Mouse (Mus musculus): ENCODE results near the gene Mylk.

Gene Mylk

DNA sequence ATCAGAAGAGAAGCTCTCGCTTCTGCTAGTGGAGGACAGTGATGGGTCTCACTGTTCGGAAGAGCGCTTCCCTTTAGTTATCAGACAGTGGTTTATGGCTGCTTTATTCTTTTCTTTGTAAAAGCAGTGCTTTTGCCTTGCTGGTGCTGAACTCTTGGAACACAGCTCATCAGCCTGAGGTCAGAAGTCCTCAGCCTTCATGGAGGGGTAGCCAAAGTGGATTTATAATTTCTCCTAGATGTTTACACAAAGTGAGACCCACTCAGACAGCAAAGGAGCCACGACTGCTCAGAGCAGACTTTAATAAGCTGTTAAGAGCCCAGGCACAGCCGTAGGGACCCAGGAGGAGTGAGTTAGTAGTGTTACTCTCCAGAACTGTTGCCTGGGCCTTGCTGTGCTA, 194.9 kb downstream of the Mylk start:
- DNase-seq (ENCODE audit: low spot score in 2 of 2): no peak

DNA sequence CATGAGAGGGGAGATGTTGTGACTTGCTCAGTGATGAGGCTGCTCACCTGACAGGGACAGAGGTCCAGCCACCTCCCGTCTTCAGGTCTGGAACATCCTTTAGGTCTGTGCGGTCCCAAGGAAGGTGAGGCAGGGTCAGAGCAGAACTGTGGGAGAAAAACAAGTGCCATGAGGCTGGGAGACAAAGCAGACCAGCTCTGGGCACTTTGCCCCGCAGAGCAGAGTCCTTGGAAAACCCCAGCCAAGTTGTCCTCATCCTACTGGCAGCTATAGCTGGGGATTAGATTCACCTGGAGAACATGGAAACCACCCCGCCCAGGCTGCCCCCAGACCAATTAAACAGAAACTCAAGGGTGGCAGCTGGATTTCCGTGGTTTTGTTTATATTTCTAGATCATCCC, 195.4 kb downstream of the Mylk start:
- no peak for DNase-seq (ENCODE audit: low spot score in 2 of 2)

DNA sequence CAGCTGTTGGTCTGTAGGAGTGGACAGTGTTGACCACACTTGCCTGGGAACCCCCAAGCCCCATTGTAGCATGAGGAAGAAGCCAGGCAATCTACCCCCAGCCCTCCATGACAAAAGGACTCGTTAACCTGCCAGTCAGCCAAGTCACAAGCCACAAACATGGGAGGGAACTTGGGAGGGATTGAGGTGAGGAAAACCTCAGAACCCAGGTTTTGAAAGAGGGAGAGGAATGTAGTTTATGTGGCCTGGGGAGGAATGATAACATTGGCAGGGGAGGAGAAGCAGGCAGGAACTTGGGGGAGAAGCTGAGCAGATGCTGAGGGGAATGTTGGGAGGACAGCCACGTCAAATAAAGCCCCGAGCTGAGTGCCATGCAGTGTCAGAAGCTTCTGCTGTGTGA, 196.9 kb downstream of the Mylk start:
- no peak for DNase-seq (ENCODE audit: low spot score in 2 of 2)

DNA sequence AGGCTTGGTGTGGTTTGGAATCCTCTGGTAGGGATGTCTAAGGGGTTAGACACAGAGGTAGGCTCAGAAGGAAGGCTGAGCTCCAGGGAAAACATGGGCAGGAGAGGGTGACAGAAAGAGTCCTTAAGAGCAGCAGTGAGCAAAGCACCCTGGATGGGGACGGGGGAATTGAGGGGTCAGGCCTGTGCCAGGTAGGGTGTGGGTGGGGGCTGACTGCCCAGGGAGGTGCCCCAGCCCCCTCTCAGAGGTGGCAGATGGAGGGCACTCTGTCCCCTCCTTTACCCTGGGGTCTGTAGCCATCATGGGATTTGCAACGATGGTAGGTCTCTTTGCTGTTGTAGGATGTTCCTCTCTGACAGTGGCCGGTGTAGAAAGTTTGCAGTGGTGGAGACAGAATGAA, 201.3 kb downstream of the Mylk start:
- no peak for DNase-seq (ENCODE audit: low spot score in 2 of 2)

DNA sequence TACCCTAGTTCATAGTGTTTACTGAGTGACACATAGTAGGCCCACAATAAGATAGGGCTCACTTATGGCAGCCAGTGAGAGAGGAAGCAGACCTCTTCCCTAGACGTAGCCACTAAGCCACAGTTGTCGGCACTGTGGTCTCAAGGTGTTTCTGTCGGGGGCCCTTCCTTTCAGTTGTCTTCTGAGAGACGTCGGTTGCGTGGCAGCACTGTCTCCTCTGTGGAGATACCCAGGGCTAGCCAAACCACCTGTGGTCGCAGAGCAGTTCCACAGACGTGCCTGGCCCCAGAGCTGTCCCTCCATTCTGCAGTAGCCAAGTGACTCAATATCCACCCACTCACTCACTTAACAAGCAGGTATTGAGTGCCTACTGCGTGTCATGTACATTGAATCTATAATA, 205.9 kb downstream of the Mylk start:
- DNase-seq (ENCODE audit: low spot score in 2 of 2): no peak

DNA sequence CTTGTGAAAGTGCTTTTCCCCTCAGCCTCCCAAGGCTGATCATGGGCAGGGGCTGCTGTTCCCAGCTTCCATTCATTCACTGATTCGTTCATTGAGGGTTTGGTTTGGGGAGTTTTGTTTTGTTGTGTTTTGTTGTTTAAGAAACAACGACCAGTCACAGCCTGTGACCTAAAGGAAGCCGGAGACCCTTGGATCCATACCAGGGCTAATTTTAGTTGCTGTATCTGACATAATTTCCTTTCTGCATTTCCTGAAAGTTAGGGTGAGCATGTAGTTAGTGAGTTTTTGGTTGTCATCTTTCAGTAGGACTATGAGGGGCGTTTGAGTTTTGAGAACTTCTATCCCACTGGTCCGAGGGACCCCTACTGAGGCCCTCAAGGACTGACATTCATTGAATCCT, 207.2 kb downstream of the Mylk start:
- no peak for DNase-seq (ENCODE audit: low spot score in 2 of 2)

DNA sequence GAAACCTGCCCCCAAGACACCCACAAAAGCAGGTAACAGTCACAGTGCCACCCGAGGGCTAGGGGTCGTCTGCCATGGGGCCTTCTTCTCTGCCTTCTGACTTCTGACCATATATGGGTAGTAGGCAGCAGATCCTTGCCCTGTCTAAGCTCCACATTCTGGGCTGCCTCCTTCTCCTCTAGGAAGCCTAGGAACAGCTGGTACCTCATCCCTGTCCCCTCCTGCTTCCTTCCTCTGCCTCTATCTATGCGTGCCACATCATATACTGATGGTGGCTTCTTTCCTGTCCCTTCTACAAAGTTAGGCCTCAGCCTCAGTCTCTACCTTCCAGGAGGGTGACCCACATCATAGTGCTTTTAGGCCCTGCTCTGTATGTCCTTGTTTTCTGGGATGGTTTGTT, 207.8 kb downstream of the Mylk start:
- DNase-seq (ENCODE audit: low spot score in 2 of 2): no peak

DNA sequence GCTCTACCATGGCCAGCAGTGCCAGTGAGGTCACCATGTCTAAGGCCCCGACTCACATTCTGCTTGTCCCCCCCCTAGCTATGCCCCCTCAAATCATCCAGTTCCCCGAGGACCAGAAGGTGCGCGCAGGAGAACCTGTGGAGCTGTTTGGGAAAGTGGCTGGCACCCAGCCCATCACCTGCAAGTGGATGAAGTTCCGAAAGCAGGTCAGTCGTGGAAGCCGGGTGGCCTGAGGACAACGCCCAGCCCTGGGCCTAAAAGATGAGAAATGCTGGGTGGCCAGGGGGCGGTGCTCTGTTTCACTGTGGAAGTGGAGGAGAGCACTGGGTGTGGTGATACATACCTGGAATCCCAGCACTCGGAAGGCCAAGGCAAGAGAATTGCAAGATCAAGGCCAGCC, 208.5 kb downstream of the Mylk start:
- DNase-seq (ENCODE audit: low spot score in 2 of 2): no peak

DNA sequence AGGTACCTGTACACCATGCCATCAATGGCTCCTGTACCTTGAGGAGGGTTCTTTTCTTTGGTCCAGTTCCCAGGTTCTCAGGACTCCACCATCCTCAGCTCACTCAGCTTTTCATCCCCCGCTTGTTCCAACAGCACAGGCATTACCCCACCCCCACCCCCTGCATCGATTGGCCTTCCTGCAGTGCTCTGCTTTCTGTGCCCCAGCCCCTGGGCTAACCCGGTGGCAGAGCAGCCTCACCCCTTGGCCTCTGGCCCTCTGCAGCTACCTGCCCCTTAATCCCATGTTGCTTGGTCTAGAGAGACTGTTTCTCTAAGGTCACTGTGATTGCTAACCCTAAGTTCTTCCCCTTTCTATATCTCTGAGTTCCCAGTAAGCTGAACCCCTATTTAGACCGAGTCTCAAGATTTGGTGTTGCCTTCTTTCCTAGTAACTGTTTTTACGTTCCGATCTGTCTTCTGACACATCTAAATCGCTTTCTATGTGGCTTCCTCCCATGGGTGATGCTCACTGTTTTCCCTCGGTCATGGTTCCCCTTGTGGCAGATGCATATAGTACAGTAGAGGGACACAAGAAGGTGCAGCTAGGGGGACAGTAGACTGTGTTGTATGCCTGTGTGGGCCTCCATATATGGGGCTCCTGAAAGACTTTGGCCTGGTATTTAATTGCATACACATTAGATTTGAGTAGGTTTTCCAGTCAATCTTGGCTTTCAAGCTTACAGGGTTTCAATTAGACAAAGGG, 212.6 kb downstream of the Mylk start:
- DNase-seq (ENCODE audit: low spot score in 2 of 2): no peak

DNA sequence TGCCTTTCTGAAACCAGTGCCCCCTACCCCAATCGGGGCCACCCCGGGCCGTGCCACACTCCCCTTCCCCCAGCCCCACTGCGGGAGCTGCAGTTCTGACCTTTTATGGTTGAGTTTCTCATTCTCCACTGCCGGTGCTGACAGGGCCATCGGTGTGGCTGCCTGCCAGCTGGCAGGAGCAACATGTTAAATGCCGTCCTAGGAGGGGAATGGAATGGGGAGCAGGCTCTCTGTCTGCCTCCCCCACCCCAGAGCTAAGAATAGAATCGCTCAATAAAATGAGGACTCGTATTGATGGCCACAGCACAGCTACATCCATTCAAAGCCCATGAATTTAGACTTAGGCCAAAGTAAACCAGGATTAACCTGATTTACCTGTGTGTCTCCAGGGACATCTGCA, 213.7 kb downstream of the Mylk start:
- peak; percentile 20 to 68 for DNase-seq (ENCODE audit: low spot score in 2 of 2)

DNA sequence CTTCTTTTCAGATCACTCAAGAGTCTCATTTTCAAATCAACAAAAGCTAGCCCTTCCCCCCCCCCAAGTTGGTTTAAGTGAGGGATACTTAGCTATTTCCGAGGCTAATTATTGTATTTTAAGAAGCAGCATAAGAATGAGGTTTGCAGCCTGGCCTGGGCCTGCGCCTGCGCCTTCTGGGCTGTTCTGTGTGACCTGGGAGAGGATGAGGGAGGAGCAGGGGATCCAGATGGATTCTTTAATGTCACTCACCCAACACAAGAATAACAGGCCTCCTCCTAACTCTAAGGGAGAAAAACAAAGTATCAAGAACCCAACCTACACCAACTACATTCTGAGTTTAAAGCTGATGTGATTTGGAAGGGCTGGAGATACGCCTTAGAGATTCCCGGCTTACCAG, 214.3 kb downstream of the Mylk start:
- no peak for DNase-seq (ENCODE audit: low spot score in 2 of 2)

DNA sequence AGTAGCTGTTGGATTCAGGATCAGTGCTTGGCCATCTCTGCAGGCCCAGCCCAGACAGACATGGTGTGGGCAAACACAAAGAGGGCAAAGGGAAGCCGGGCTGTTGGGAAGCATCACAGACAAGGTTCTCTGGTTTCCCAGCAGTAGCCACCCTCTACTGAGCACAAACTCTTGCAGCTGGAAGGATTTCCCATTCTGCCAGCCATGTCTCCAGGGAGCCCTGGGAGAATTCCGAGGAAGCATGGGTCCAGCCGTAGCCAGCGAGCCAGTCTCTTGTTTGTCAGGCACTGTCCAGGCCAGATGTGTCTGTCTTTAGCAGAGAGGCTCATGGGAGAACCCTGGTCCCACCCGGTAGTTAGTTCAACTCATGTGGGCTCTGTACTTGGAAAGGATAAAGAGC, 215.2 kb downstream of the Mylk start:
- DNase-seq (ENCODE audit: low spot score in 2 of 2): no peak

DNA sequence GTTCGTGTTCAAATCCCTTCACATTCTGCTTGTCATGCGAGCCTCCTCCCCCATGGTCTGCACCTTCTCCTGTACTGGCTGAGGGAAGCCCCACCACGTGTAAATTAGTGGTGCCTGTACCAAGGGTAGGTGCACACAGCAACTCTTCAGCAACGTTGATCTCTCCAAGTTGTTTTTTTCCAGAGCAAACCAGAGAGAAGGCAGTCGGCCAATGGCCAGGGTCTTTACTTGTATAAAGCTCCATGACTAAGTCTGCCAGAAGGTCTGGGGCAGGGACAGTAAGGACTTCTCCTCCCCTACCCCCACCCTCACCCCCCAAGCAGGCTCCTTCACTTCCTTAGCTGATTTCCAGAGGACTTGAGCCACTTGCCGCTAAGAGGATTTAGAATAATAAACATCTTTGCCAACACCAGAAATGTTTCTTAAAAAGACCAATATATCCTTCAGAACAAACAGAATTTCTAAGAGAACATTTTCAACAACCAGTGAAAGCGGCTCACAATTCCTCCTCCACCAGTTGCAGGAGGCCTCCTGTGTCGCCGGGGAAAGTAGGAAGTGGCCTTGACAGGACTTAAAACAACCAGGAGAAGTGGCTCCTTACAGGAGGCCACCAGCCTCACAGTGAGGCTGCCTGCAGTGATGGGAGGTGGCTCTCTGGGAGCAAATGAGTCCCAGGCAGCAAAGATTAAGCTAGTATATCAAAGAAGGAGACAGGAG, 216.0 kb downstream of the Mylk start:
- no peak for DNase-seq (ENCODE audit: low spot score in 2 of 2)

DNA sequence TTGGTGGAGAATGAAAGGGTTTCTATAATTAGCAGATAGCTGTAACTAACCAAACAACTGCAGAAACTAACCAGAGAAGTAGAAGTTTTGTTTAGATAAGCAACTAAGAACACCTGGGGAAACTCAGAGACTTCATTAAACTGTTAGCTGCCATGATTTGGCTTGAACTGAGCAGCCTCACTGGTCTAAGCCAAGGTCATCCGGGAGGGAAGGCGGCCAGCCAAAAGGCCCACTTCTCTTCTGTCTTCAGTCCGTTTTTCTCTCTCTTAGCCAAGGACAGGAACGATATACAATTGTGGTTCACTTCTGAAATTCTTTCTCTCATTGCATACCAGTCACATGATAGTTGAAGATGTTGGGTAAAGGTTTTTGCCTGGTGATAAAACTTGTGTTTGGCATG, 217.3 kb downstream of the Mylk start:
- no peak for DNase-seq (ENCODE audit: low spot score in 2 of 2)

DNA sequence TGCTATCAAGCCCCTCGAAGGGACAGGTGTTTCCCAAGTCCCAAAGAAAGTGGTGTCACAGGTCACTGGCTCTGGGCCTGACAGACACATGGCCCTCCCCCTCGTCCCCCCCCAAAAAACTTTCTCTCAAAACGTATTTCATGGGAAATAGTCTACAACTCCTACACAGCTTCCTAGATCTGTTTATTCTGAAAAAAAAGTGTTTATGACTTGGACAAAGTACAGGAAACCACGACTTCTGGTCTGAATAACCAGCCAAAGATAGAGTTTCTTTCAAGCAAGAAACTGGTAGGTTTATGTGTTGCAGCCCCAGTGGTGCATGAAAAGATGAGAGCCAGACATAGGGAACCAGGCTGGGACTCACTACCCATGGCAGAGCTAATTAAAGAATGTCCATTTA, 218.0 kb downstream of the Mylk start:
- DNase-seq (ENCODE audit: low spot score in 2 of 2): no peak

DNA sequence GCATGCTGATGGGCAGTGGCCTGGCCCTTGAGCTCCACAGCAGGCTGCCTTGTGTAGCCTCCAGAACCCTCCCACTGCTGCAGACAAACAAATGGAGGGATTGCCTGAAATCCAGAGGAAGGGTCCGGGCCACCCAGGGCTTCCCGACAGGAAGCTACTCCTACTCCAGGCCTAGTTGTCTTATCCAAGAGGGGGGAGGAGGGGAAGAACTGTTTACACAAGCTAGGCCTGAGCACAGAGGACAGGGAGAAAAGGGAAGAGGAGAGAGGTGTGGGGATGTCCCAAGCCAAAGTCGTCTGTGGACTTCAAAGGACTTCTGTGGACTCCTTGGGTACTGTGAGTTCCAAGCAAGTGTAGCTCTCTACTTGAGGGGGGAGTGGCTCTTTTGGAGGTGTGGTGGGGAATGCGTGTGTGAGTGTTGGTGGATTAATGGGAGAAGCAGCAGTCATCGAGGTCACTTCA, 221.6 kb downstream of the Mylk start:
- no peak for DNase-seq (ENCODE audit: low spot score in 2 of 2)

DNA sequence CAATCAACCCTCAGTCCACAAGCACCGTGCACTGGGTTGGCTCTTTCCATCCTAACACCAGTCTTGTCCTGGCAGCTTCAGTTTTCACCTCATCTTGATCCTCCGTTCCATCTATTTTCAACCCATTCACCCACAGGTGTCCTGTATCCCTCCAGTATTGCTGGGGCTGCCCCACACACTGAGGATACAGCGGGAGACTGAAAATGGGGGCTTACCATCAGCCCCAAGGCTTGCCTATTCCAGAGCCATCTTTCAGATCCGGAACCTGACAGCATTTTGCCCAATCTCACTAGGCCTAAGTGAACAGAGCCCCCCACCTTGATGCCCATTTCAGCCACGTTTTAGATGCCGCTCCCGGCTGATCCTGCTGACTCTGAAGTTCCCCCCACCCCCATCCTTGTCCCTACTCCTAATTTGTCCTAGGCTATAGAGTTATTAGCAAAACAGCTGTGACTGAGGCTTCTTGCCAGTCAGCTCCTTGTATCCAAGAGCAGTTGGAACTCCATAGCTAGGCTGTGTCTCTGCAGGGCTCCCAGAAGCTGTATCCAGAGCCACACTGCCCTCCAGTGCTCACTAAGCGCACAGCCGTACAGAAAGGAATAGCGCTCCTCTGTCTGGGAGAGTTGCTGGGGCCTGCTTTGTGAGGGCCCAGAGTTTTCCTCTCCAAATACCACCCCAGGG, 222.2 kb downstream of the Mylk start:
- DNase-seq (ENCODE audit: low spot score in 2 of 2): peak; percentile 53 to 81

DNA sequence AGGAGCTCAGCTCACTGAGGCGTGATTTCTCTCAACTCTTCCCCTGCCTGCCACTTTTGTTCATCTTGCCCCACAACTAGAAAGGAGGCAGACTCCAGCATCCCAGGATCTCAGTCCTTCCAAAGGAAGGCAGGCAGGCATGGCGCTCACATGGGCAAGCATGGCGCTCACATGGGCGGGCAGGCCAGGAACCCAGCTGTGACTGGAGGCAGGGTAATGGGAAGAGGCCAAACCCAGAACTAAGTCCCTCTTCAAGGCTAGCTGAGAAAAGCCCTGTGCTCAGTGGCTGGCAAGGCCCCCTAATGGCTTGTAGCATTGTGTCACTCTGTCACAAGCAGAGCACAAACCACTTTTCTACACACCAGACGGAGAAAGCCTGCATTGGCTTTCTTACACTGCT, 223.2 kb downstream of the Mylk start:
- no peak for DNase-seq (ENCODE audit: low spot score in 2 of 2)

DNA sequence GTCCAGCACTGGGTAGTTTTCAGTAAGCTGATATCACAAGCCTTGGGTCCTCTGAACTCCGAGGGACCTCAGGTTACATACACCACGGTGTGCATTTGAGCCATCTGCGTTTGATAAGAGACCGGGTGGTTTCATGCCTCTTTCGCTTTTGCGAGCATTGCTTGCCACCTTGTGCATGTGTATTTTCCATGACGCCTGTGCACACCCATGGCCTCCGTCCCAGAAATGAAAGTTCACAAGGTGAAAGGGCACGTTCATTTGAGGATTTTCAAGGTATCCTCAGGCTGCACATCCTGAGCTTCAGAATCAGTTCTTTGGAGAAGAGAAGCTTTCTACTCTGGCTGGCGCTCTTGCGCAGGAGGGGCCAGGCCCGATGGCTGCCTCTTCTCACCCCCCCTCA, 227.5 kb downstream of the Mylk start:
- DNase-seq (ENCODE audit: low spot score in 2 of 2): no peak

DNA sequence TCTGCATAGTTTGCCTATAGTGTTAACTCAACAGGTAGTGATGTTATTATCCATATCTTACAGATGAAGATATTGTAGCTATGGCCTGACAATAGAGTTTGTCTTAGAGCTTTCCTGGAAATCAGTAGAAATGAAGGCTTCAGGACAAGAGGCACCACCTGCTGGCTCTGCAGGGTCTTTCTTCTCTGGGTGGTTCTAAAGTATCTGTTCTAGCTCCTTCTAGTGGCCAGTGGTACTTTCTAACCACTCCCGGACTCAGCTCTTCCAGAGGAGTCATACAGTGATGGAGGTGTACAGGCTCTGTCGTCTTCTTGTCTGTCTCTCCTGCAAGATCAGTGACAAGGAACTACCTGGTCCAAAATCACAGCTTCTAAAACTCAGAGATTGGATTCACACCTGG, 230.5 kb downstream of the Mylk start:
- DNase-seq (ENCODE audit: low spot score in 2 of 2): no peak

DNA sequence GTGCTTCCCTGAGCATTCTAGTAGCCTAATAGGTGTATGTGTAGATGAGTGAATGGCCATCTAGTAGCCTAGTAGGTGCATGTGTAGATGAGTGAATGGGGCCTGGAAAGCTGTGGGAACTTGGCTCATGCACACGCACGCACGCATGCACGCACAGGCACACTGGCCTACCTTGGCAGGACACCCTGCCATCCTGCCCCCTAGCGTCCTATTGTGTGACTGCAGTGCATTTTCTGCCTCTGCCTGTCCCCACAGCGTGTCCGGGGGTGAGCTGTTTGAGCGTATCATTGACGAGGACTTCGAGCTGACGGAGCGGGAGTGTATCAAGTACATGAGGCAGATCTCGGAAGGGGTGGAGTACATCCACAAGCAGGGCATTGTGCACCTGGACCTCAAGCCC, 231.6 kb downstream of the Mylk start:
- no peak for DNase-seq (ENCODE audit: low spot score in 2 of 2)

DNA sequence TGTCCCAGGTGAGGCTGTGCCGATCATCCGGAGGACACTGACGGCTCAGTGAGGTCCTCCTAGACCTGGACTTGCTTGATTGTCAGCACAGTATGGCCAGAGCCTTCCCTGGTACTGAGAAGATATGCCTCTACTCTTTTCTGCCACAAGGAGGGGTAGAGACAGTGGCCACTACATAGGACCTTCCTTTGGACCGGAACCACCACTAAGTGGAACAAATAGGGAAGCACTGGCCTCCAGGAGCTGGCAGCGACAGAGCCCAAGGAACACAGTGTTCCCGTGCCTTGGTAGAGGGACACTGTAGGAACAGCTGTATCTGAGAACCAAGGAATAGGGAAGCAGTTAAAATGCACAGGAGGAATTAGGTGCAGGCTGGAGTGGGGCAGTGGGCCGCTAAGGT, 233.0 kb downstream of the Mylk start:
- DNase-seq (ENCODE audit: low spot score in 2 of 2): no peak

DNA sequence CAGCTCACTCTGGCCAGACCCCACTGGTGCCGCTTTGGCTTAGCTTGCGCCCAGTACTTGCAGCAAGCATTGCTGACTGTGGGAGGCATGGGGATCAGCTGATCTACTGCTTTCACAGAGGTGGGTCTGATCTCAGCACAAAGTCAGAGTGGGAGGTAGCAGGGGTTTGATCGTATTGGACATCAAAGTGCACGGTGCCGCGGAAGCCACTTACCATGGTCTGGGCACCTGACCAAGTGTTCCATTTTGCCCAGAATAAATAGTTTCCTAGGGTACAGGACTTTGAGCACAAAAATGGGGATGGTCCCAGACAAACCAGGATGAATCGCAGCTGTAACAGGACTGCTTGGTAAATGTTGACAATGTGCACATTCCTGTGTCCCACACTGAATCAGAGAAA, 236.0 kb downstream of the Mylk start:
- no peak for DNase-seq (ENCODE audit: low spot score in 2 of 2)

Data from urinary bladder, postnatal 36 days (tissue).